Mouse (Mus musculus) heart, postnatal 0 days (tissue): ENCODE measurements at regions not wholly inside any gene's neighbourhood (a gene's known extent, or its start where the extent isn't known, plus 50 kb on each side); places are given as distances from the start of the nearest gene placed in this dataset.

Experiments used
- CTCF ChIP-seq: IDR thresholded peaks from 2 replicates; pipeline ENCODE4 v1.5.1; 2016; ENCODE audit warnings: antibody characterized with exemption, control low read depth, low read depth
- EP300 ChIP-seq: IDR thresholded peaks from 2 replicates; pipeline ENCODE4 v1.6.1; 2016; ENCODE audit warnings: antibody characterized with exemption, low read depth

DNA sequence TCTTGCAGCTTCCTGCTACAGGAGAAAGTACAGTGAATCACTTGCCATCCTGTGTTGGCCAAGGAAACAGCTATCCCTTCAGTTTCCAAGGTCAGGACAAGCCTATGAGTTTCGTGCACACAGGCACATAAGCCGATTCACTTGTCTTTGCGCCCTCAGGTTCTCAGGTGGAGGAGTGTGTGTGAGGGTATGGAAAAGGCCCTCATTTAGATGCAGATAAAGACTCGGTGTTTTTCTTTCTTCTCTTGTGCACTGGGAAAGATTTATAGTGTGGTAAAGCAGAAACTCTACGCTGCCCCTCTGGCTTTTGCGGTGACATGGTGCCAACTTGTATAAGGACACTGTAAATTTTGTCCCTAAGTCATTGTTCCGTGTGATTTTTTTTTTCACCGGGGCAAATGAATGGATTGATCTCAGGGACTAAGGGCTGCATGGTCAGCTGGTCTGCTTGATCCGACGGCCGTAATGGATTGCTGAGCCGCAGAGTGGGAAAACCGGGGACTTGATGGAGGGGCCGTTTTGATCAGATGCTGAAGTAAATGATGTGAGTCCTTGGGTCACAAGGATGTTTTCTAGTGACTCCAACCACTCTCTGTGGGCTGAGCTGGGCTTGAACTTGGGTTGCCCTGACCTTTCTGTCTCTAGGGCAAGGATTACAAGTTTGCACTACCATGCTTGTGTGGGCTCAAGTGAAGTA, 65.4 kb upstream of the Prickle1 start:
- TF ChIP-seq CTCF (no peak), EP300 (no peak)
